In the genomic region with DNA sequence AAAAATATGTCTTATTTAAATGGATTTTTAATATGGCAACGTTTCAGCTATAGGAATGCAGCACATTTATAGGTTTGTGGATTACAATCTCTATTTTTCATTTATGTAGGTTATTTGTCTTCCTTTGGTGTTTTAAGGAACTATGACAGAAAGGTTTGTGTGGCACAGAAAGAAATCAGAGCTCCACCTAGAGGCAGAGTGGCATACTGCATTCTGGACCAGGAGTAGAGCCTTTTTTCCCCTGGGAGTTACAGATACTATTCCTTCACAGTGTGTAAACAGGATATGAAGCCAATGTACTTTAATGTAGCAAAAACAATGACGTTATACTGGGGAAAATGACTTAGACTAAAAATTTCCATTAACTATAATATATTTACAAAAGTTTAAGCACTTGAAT, we compare ENCODE assay signal across 10 mouse cellular contexts.
DNase-seq lines count a peak whose midpoint lies in the region; ATAC-seq lines count a peak whose summit lies in the region.
"Had no signal": no experiment of that assay in that cellular context is flagged by ENCODE, and none has a peak within 500 bp of the region (broad histone marks: within the 10 kb centered on the region; RNA-seq: fewer than 3 reads in every experiment).

No protein-coding gene starts in this region.

- no peaks in the 10 kb centered on the region for H3K36me3 ChIP-seq in intestine, embryonic 14.5 days (ENCODE audit: control insufficient read depth, insufficient read depth, low read length)
- no peaks in the 10 kb centered on the region for H3K36me3 ChIP-seq in intestine, embryonic 15.5 days
- H3K36me3 ChIP-seq: embryonic facial prominence, embryonic 12.5 days had no signal

- no peak overlapping the region for H3K4me2 ChIP-seq in intestine, embryonic 14.5 days (ENCODE audit: low read length)
- no peak overlapping the region for H3K4me2 ChIP-seq in intestine, embryonic 15.5 days (replicated peaks)
- H3K4me2 ChIP-seq: embryonic facial prominence, embryonic 12.5 days had no signal

- no peaks in the 10 kb centered on the region for H3K9me3 ChIP-seq in intestine, embryonic 14.5 days (ENCODE audit: control insufficient read depth, low read length)
- no peaks in the 10 kb centered on the region for H3K9me3 ChIP-seq in intestine, embryonic 15.5 days
- H3K9me3 ChIP-seq: embryonic facial prominence, embryonic 12.5 days had no signal

- ATAC-seq in intestine, embryonic 14.5 days (replicated peaks; ENCODE audit: low FRiP score, low TSS enrichment, low read depth): no peak
- no peak for ATAC-seq in intestine, embryonic 15.5 days
- ATAC-seq in megakaryocyte-erythroid progenitor cell, adult 5-6 weeks (replicated peaks; ENCODE audit: low FRiP score, low TSS enrichment, poor library complexity, severe bottlenecking): peak; percentile 94

- WGBS in intestine, embryonic 14.5 days: 4% methylated on average over 2 of the region's 2 CpGs
- WGBS in intestine, embryonic 15.5 days: 1% methylated on average over 2 of the region's 2 CpGs

- no peaks in the 10 kb centered on the region for H3K4me1 ChIP-seq in intestine, embryonic 14.5 days (replicated peaks; ENCODE audit: control insufficient read depth, insufficient read depth, low read length)
- no peaks in the 10 kb centered on the region for H3K4me1 ChIP-seq in intestine, embryonic 15.5 days (replicated peaks)
- H3K4me1 ChIP-seq: embryonic facial prominence, embryonic 12.5 days had no signal

- H3K9ac ChIP-seq in intestine, embryonic 14.5 days (ENCODE audit: low read length): no peak overlapping the region
- H3K9ac ChIP-seq in intestine, embryonic 15.5 days: no peak overlapping the region
- H3K9ac ChIP-seq: embryonic facial prominence, embryonic 12.5 days had no signal

- intact Hi-C loops in heart, postnatal 10 days (cut with DNase I): loop anchor here (2.0 to 10.0 kb wide), 4 partner anchors 95 to 447 kb away; a partner anchor contains a TSS

- peak; percentile 81 for DNase-seq in intestine, embryonic 14.5 days (ENCODE audit: low spot score)
- DNase-seq in adipocyte (ENCODE audit: low spot score): peak; percentile 50
- peak; percentile 79 for DNase-seq in embryo, embryonic 11 days
- peak; percentile 71 to 77 for DNase-seq in heart, postnatal 10 days
- peak; percentile 25 for DNase-seq in layer of hippocampus, adult 9-11 months
- peak; percentile 40 for DNase-seq in telencephalon, adult 2 months (ENCODE audit: low read depth, low spot score)

- H3K4me3 ChIP-seq in intestine, embryonic 14.5 days (ENCODE audit: low read depth, low read length): no peak overlapping the region
- no peak overlapping the region for H3K4me3 ChIP-seq in intestine, embryonic 15.5 days (replicated peaks)
- H3K4me3 ChIP-seq: embryonic facial prominence, embryonic 12.5 days; myocyte had no signal

- no peak overlapping the region for H3K27ac ChIP-seq in intestine, embryonic 14.5 days (ENCODE audit: low read depth)
- no peak overlapping the region for H3K27ac ChIP-seq in intestine, embryonic 15.5 days
- H3K27ac ChIP-seq: embryonic facial prominence, embryonic 12.5 days had no signal

- H3K27me3 ChIP-seq in intestine, embryonic 14.5 days (replicated peaks; ENCODE audit: control insufficient read depth, insufficient read depth, low read length): no peaks in the 10 kb centered on the region
- H3K27me3 ChIP-seq in intestine, embryonic 15.5 days (replicated peaks): no peaks in the 10 kb centered on the region
- H3K27me3 ChIP-seq: embryonic facial prominence, embryonic 12.5 days had no signal

Comparison
In these comparisons a context has a peak if more than half of its experiments do, and no peak if none do; other contexts are left out.
1. DNase-seq: peak in every context shown above with its lines; median percentile 81 in intestine, embryonic 14.5 days; 79 in embryo, embryonic 11 days; 74 in heart, postnatal 10 days; 50 in adipocyte; 40 in telencephalon, adult 2 months; 25 in layer of hippocampus, adult 9-11 months.